Mouse (Mus musculus) CH12.LX (cell line): Measurements from ENCODE around the gene Mrps35.

ENCODE experiments used
- CHD1 ChIP-seq: IDR thresholded peaks from 2 replicates; pipeline ENCODE4 v1.6.1; 2012; ENCODE audit warnings: low read depth, low read length, improper control_type of control experiment, inconsistent platforms
- HCFC1 ChIP-seq: IDR thresholded peaks from 2 replicates; pipeline ENCODE4 v1.6.1; 2012; ENCODE audit warnings: low read depth, mild to moderate bottlenecking, inconsistent platforms, low read length, improper control_type of control experiment

DNA sequence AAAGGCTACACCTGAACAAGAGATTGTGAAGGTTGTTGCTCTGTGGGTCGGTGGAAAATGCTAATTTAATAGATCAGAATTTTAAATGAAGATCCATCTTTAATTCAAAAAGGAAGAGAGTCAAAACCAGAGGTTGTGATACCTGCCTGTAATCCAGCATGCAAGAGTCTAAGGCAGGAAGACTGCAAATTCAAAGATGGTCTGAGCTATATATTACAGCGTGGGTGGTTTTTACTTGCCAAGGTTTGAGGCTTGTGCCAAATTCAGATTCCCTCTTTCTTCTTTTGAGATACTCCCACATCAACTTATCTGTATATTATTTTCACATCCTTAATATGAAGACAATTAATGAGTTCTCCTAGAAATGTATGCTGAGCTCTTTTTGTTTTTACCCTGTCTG, 14.2 kb upstream of the Mrps35 start:
- TF ChIP-seq HCFC1 (no peak), CHD1 (no peak)
